Mouse (Mus musculus) bone marrow, adult 2 months (tissue): ENCODE measurements at regions not wholly inside any gene's neighbourhood (a gene's known extent, or its start where the extent isn't known, plus 50 kb on each side); places are given as distances from the start of the nearest gene placed in this dataset.

ENCODE experiments used
- CTCF ChIP-seq: fragments of 200-500 bp; IDR thresholded peaks from 2 replicates; pipeline ENCODE4 v1.5.1; 2011; ENCODE audit warnings: low read length, control low read depth; ENCODE audit not compliant: control insufficient read depth, insufficient read depth
- POLR2A ChIP-seq: fragments of 200-500 bp; IDR thresholded peaks from 2 replicates; pipeline ENCODE4 v1.6.1; 2011; ENCODE audit warnings: low read depth, mild to moderate bottlenecking, control low read depth, low read length, borderline replicate concordance; ENCODE audit not compliant: control insufficient read depth

- TF ChIP-seq CTCF (no peak), POLR2A (no peak)
Observed at GRCm38 (mm10) chr7:35991141-35991540, 188.3 kb upstream of the Zfp507 start.
